Mouse (Mus musculus) heart, embryonic 14.5 days (tissue): Measurements from ENCODE around the gene Pfkp. TPM values are rescaled to one million over a fixed set of nuclear protein-coding genes. Genes with fewer than 3 reads are reported as not detected.

Source experiments
- ATAC-seq: fragments of 200-750 bp; cut with Nextera tagmentation; 2 replicates; pipeline ENCODE4 v1.8.0; 2017; ENCODE audit warnings: low read depth, moderate TSS enrichment; ENCODE audit not compliant: insufficient number of reproducible peaks, insufficient read depth, low FRiP score
- H3K27ac ChIP-seq, 2 experiments: fragments of 200-500 bp in 1 of 2; fragments of 300-500 bp in 1 of 2; sonication (generic) in 1 of 2; replicated peaks in 1 of 2; 2 replicates each; pipeline ENCODE4 v1.5.1; 2012 to 2014; ENCODE audit warnings: low read depth in 2 of 2, low read length in 2 of 2, control low read depth in 1 of 2, mild to moderate bottlenecking in 1 of 2, mixed read lengths in 1 of 2; ENCODE audit not compliant: control insufficient read depth in 1 of 2, insufficient read depth in 1 of 2
- H3K27me3 ChIP-seq: fragments of 300-500 bp; sonication (generic); 2 replicates; pipeline ENCODE4 v1.6.1; 2014; ENCODE audit warnings: mild to moderate bottlenecking, low read length, control low read depth; ENCODE audit not compliant: control insufficient read depth, insufficient read depth
- H3K36me3 ChIP-seq: fragments of 300-500 bp; sonication (generic); 2 replicates; pipeline ENCODE4 v1.6.1; 2014; ENCODE audit warnings: mild to moderate bottlenecking, control low read depth, low read length, mixed read lengths; ENCODE audit not compliant: control insufficient read depth, insufficient read depth
- H3K4me1 ChIP-seq, 2 experiments: fragments of 200-500 bp in 1 of 2; fragments of 300-500 bp in 1 of 2; sonication (generic) in 1 of 2; 2 replicates each; pipeline ENCODE4 v1.6.1; 2012 to 2014; ENCODE audit warnings: low read length in 2 of 2, control low read depth in 1 of 2, mixed read lengths in 1 of 2; ENCODE audit not compliant: control insufficient read depth in 2 of 2, insufficient read depth in 2 of 2
- H3K4me2 ChIP-seq: fragments of 300-500 bp; sonication (generic); 2 replicates; pipeline ENCODE4 v1.6.1; 2014; ENCODE audit warnings: mild to moderate bottlenecking, low read length
- H3K4me3 ChIP-seq, 2 experiments: fragments of 200-500 bp in 1 of 2; fragments of 300-500 bp in 1 of 2; sonication (generic) in 1 of 2; 2 replicates each; pipeline ENCODE4 v1.5.1; 2012 to 2014; ENCODE audit warnings: low read length in 2 of 2, mild to moderate bottlenecking in 2 of 2, control low read depth in 1 of 2, low read depth in 1 of 2, moderate library complexity in 1 of 2; ENCODE audit not compliant: control insufficient read depth in 1 of 2, insufficient read depth in 1 of 2
- H3K9ac ChIP-seq: fragments of 300-500 bp; sonication (generic); 2 replicates; pipeline ENCODE4 v1.6.1; 2014; ENCODE audit warnings: mild to moderate bottlenecking, low read length
- H3K9me3 ChIP-seq: fragments of 300-500 bp; sonication (generic); 2 replicates; pipeline ENCODE4 v1.6.1; 2016; ENCODE audit warnings: low read length, control low read depth; ENCODE audit not compliant: control insufficient read depth
- WGBS: fragments of 180-500 bp; shearing (Covaris S2); extraction: QIAGEN DNeasy Blood & Tissue Kit; methylation state at CpG from one replicate; pipeline ENCODE4 v1.1.7; 2014; 5-methylcytosine and 5-hydroxymethylcytosine counted together
- polyA plus RNA-seq: library from polyadenylated mRNA; unstranded; fragments of >200 nt; fragmentation: Nextera tagmentation; extraction: Ambion mirVana; gene quantifications from 2 replicates; pipeline ENCODE4 v1.2.1, GENCODE M21; 2014

The Pfkp gene
- polyA plus RNA-seq, 1 experiment from 2014 or later: 187 TPM

- H3K4me1 ChIP-seq: peaks cover 8 to 38% of the 10 kb centered on the region in 2 experiments
- no peak for ATAC-seq
Observed at GRCm38 (mm10) chr13:6626508-6627114, 22.0 kb downstream of the Pfkp start.

GRCm38 (mm10) chr13:6625942-6626341, 22.6 kb downstream of the Pfkp start:
- Histone ChIP-seq H3K36me3 (peaks cover 27% of the 10 kb centered on the region), H3K9ac (no peak overlapping the region), H3K4me1 (peaks cover 7 to 32% of the 10 kb centered on the region in 2 experiments), H3K9me3 (no peaks in the 10 kb centered on the region), H3K4me2 (no peak overlapping the region), H3K27ac (no peak overlapping the region), H3K4me3 (no peak overlapping the region), H3K27me3 (no peaks in the 10 kb centered on the region)
- no peak for ATAC-seq
- 69% methylated on average over 3 of the region's 3 CpGs for WGBS

More at GRCm38 (mm10) chr13:6626508-6627114, 22.0 kb downstream of the Pfkp start:
- no peak overlapping the region for H3K4me3 ChIP-seq
- H3K36me3 ChIP-seq: peaks cover 21% of the 10 kb centered on the region
- H3K4me2 ChIP-seq: no peak overlapping the region
- no peak overlapping the region for H3K9ac ChIP-seq
- WGBS: 56% methylated on average over 4 of the region's 4 CpGs
- no peak overlapping the region for H3K27ac ChIP-seq
- no peaks in the 10 kb centered on the region for H3K9me3 ChIP-seq
- H3K27me3 ChIP-seq: no peaks in the 10 kb centered on the region

- peaks cover 40% of the 10 kb centered on the region for H3K36me3 ChIP-seq
- H3K27ac ChIP-seq: no peak overlapping the region
- no peaks in the 10 kb centered on the region for H3K9me3 ChIP-seq
- WGBS: 28% methylated on average over 2 of the region's 2 CpGs
- no peak overlapping the region for H3K4me3 ChIP-seq
- H3K27me3 ChIP-seq: no peaks in the 10 kb centered on the region
- no peak overlapping the region for H3K4me2 ChIP-seq
- no peak overlapping the region for H3K9ac ChIP-seq
- peaks cover 5 to 23% of the 10 kb centered on the region in 2 experiments for H3K4me1 ChIP-seq
- no peak for ATAC-seq
Observed at GRCm38 (mm10) chr13:6624604-6625003, 24.0 kb downstream of the Pfkp start.

- Histone ChIP-seq H3K4me3 (no peak overlapping the region), H3K4me2 (no peak overlapping the region), H3K4me1 (peaks cover 2 to 19% of the 10 kb centered on the region in 2 experiments), H3K9ac (no peak overlapping the region), H3K36me3 (peaks cover 45% of the 10 kb centered on the region), H3K9me3 (no peaks in the 10 kb centered on the region), H3K27ac (no peak overlapping the region; a peak in 1 of 4 replicates), H3K27me3 (no peaks in the 10 kb centered on the region)
- 51% methylated on average over 4 of the region's 4 CpGs for WGBS
- no peak for ATAC-seq
Observed at GRCm38 (mm10) chr13:6624121-6624520, 24.5 kb downstream of the Pfkp start.

- Histone ChIP-seq H3K9me3 (no peaks in the 10 kb centered on the region), H3K9ac (no peak overlapping the region), H3K4me2 (no peak overlapping the region), H3K27me3 (no peaks in the 10 kb centered on the region), H3K27ac (no peak overlapping the region), H3K36me3 (peaks cover 67% of the 10 kb centered on the region), H3K4me3 (no peak overlapping the region), H3K4me1 (peaks cover 2 to 12% of the 10 kb centered on the region in 2 experiments; a peak in 3 of 4 replicates)
- ATAC-seq: no peak
- 94% methylated on average over 20 of the region's 20 CpGs for WGBS
Observed at GRCm38 (mm10) chr13:6621831-6622230, 26.7 kb downstream of the Pfkp start.

- Histone ChIP-seq H3K4me2 (no peak overlapping the region), H3K27ac (no peak overlapping the region), H3K9me3 (no peaks in the 10 kb centered on the region), H3K4me3 (no peak overlapping the region), H3K4me1 (peaks cover 2 to 10% of the 10 kb centered on the region in 2 experiments; a peak in 2 of 4 replicates), H3K27me3 (no peaks in the 10 kb centered on the region), H3K36me3 (peaks cover 82% of the 10 kb centered on the region), H3K9ac (no peak overlapping the region)
- no peak for ATAC-seq
- WGBS: 89% methylated on average over 3 of the region's 3 CpGs
Observed at GRCm38 (mm10) chr13:6620250-6620649, 28.3 kb downstream of the Pfkp start.

GRCm38 (mm10) chr13:6618711-6619110, 29.9 kb downstream of the Pfkp start:
- H3K27ac ChIP-seq: no peak overlapping the region
- 87% methylated on average over 3 of the region's 3 CpGs for WGBS
- no peak overlapping the region for H3K9ac ChIP-seq
- H3K4me3 ChIP-seq: no peak overlapping the region
- H3K9me3 ChIP-seq: no peaks in the 10 kb centered on the region
- no peak overlapping the region for H3K4me2 ChIP-seq
- H3K4me1 ChIP-seq: no peaks in the 10 kb centered on the region
- H3K27me3 ChIP-seq: no peaks in the 10 kb centered on the region
- no peak for ATAC-seq
- H3K36me3 ChIP-seq: peaks cover 92% of the 10 kb centered on the region
